ENCODE assay signal across 8 mouse cellular contexts in the genomic region with DNA sequence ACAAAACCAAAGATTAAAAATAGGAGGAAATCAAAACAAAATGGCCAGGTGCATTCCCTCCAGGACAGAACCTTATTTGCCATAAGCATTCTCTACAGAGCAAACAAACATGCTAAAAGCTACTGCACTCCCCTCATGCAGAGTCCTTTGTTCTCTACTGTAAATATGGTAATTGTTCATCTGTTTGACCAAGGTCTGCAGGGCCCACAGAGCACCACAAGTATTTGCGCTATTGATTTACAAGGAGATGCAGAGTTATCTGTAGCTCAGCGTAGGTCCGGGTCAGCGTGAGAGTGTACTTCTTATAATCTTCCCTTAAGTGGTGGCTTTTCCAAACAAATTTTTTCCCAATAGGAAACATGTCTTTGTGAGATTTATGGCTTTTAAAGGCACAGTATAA.
"Had no signal": no experiment of that assay in that cellular context is flagged by ENCODE, and none has a peak within 500 bp of the region (broad histone marks: within the 10 kb centered on the region; RNA-seq: fewer than 3 reads in every experiment).

No protein-coding gene starts in this region.

- H3K9me3 ChIP-seq: neural tube, embryonic 13.5 days; neural tube, embryonic 15.5 days had no signal

- H3K4me1 ChIP-seq: neural tube, embryonic 13.5 days; neural tube, embryonic 15.5 days had no signal

- H3K27ac ChIP-seq: neural tube, embryonic 13.5 days; neural tube, embryonic 15.5 days had no signal

- H3K4me2 ChIP-seq: neural tube, embryonic 13.5 days; neural tube, embryonic 15.5 days had no signal

- H3K4me3 ChIP-seq: neural tube, embryonic 13.5 days; neural tube, embryonic 15.5 days had no signal

- H3K27me3 ChIP-seq: neural tube, embryonic 13.5 days; neural tube, embryonic 15.5 days had no signal

- H3K36me3 ChIP-seq: neural tube, embryonic 13.5 days; neural tube, embryonic 15.5 days had no signal

- DNase-seq: retina, postnatal 1 day; right cerebral cortex, adult 18-20 months; right cerebral cortex, postnatal 25 days; right cerebral cortex, postnatal 4 days; spleen, adult 18-20 months; thymus, adult 18-20 months had no signal

- H3K9ac ChIP-seq: neural tube, embryonic 13.5 days; neural tube, embryonic 15.5 days had no signal
